Mouse (Mus musculus) kidney, adult 10 weeks (tissue): ENCODE data around the gene Hps5. TPM values are rescaled to one million over a fixed set of nuclear protein-coding genes. Genes with fewer than 3 reads are reported as not detected.

Source experiments
- polyA plus RNA-seq: library from polyadenylated mRNA; stranded (reverse); fragments of 350-450 nt; fragmentation: Illumina TruSeq; extraction: RNeasy Lipid Tissue Mini Kit (QIAGEN cat#74804); gene quantifications from one replicate; pipeline ENCODE4 v1.2.3, GENCODE M21; 2014; ENCODE audit warnings: low read depth, low replicate concordance

Gene Hps5
- 47.9 TPM for polyA plus RNA-seq

DNA sequence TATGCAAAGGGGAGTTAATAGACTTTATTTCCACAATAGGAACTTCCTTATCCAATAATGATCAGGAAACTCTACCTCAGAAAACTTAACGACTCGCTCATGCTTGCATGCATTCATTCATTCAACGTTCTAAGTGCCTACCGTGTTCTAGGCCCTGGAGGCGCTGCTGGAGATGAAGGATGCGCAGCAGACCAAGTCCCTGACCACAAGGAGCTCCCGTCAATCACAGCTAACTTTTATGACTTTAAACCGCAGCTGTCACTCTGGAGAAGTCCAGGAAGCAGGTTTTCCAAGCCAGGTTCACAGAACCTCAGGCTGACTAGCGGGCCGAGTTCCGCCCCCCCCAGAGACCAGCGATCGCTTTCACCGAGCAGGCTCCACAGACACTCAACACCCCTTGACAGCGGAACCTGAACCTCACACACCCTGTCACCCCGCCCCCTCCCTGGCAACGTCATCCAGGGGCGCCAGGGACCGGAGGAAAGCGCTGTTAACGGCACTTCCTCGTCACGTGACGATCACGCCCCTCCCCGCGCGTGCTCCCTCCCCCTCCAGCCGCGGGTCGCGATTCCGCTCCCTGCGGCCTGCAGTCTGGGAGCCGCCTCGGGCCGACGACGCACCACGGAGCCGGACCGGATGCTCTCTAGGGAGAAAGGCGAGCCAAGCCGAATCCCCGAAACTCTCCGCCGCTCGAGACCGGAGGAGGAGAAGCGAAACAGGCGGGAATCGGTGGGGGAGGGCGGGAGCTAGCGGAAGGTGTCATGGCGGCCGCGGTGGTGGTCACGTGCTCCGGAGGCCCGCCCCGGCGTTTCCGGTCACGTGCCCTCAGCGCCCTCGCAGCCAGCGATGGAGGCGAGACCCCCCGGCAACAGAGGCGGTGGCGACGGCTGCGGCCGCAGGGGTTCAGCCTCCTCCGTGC, at the start of gene Hps5, which contains the start of gene Gtf2h1:
Gene Hps5 (minus strand): TSS at position 778 of the 919 bp plus-strand sequence.
Gene Gtf2h1 (plus strand): TSS at position 817 of the 919 bp plus-strand sequence.

DNA sequence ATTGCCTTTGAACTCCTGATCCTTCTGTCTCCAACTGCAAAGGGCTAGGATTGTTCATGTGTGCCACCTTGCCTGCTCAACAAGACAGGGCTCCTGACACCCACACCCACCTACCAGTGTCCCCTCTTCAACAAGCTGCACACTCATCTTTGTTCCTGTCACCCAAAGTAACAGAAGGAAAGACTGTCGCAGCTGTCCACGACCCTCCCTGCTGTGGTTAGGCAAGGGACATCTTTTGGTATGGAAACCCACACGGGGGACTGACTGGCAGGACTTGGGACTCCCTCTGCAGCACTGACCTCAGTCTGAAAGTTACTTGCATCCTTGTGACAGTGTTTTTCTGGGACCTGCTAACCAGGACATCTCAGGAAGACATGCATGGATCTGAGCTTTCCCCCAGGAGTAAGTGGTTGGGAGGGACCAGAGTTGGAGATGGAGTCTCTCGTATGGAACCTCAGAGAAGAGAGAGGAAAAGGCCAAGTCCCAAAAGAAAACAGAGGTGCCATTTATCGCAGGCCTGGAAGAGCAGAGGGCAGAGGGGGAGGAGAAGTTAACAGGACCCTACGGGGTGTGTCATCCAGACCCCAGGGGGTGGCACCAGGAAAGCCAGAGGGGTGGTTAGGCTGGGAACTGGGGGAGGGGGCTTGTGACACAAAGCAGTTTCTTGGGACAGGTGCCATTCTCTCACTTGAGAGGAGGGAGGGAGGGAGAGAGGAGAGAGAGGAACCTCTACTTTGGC, 45.1 kb upstream of the Hps5 start, which contains the start of gene Ldha:
Gene Ldha (plus strand): TSS at position 689 of the 739 bp plus-strand sequence.

DNA sequence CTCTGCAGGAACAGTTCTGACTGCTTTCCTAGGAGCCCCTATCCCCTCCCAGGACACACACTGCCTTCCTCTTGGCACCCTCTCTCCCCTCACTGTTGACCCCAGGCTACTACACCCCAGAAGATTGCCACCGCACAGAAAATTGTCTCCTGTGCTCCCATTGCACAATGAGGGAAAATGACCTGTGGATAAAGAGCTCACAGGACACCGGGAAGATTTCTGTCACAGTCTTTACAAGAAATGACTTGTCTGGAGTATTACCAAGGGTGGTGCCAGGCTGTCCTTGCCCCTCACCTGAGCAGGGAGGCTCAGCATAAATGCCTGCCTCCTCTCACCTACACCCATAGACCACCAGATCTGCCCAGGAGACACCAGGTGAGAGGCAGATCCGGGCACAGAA, 44.4 kb downstream of the Hps5 start, which contains the start of gene Saa2:
Gene Saa2 (plus strand): TSS at position 301 of the 400 bp plus-strand sequence.

DNA sequence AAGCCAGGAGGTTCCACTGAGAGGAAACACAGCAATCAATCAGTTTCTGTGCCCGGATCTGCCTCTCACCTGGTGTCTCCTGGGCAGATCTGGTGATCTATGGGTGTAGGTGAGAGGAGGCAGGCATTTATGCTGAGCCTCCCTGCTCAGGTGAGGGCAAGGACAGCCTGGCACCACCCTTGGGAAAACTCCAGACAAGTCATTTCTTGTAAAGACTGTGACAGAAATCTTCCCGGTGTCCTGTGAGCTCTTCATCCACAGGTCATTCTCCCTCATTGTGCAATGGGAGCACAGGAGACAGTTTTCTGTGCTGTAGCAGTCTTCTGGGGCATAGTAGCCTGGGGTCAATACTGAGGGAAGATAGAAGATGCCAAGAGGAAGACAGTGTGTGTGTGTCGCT, 53.0 kb downstream of the Hps5 start, which contains the start of gene Saa1:
Gene Saa1 (minus strand): TSS at position 101 of the 400 bp plus-strand sequence.

DNA sequence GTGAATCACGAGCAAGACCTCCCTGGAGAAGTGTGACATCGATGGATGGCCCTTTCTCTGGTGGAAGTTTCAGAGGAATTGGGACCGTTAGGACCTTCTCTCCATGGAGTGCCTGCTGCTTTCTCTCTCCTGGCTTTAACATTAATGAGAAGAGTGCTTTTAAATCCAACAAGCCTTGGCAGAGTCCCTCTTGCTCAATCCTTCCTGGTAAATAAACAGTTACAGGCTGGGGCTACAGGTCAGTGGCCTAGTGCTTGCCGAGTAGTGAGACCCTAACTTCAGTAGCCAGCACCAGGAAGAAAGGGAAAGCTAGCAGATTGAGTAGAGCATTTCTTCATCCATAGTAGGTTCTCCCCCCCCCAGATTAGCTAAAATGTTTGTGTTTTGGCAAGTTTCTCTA, 63.4 kb downstream of the Hps5 start, which contains the start of gene Saa4:
Gene Saa4 (minus strand): TSS at position 146 of the 400 bp plus-strand sequence.

DNA sequence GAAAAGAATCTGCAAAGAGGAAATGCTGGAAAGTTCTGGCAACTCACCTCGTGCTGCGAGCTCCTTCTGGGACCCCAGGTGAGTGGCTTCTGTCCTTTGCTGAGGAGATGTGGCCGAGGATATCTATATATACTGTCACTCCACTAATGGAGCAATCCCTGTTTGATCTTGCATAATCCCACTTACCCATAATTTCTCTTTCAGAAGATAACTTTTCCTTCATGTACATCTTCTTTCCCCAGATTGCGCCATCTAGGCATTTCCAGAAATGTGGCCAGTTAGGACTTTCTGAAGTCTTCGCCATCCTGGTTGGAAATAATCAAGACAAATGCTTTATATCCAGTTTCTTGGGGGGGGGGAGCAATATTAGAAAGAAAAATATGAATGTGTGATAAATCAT, 80.3 kb downstream of the Hps5 start, which contains the start of gene Saa3:
Gene Saa3 (minus strand): TSS at position 101 of the 400 bp plus-strand sequence.

Other genes starting within 250 kb of the Hps5 start
- 2.2 TPM for gene Sergef, start 156.3 kb downstream of the Hps5 start, polyA plus RNA-seq
- gene Tph1, start 123.5 kb downstream of the Hps5 start, polyA plus RNA-seq: not detected
- 2.9 TPM for gene Saal1, start 85.4 kb downstream of the Hps5 start, polyA plus RNA-seq
- gene Saa3, start 80.4 kb downstream of the Hps5 start, polyA plus RNA-seq: not detected
- not detected for gene Saa4, start 63.5 kb downstream of the Hps5 start, polyA plus RNA-seq
- gene Saa1, start 53.1 kb downstream of the Hps5 start, polyA plus RNA-seq: not detected
- not detected for gene Saa2, start 44.3 kb downstream of the Hps5 start, polyA plus RNA-seq
- gene Gtf2h1, start within 50 bp of the Hps5 start, polyA plus RNA-seq: 87.8 TPM
- 201 TPM for gene Ldha, start 45.4 kb upstream of the Hps5 start, polyA plus RNA-seq
- gene Ldhc, start 65.1 kb upstream of the Hps5 start, polyA plus RNA-seq: not detected
- 241 TPM for gene Tsg101, start 123.9 kb upstream of the Hps5 start, polyA plus RNA-seq
- gene Uevld, start 162.5 kb upstream of the Hps5 start, polyA plus RNA-seq: 21.9 TPM
- gene Gm9999, start 187.5 kb upstream of the Hps5 start, polyA plus RNA-seq: not detected
- 35.4 TPM for gene Spty2d1, start 212.3 kb upstream of the Hps5 start, polyA plus RNA-seq